Comparison of ENCODE assay signal across 10 mouse cellular contexts in genomic region chr2:5806201-5806600, GRCm38 (mm10). TPM values are rescaled to one million over a fixed set of nuclear protein-coding genes. Genes with fewer than 3 reads are reported as not detected.
DNase-seq lines count a peak whose midpoint lies in the region; ATAC-seq and TF ChIP-seq lines count a peak whose summit lies in the region.
"Not testable (repeated sequence)": the region's sequence is repeated elsewhere in the genome, so short reads cannot be mapped to it uniquely, and the experiment has no call there.
"Had no signal": no experiment of that assay in that cellular context is flagged by ENCODE, and none has a peak within 500 bp of the region (broad histone marks: within the 10 kb centered on the region; RNA-seq: fewer than 3 reads in every experiment).

No protein-coding gene starts in this region.

- not testable (repeated sequence) for H3K9ac ChIP-seq in heart, postnatal 0 days (replicated peaks; ENCODE audit: low read depth, low read length)

- H3K27me3 ChIP-seq in E14TG2a.4 (ENCODE audit: insufficient read depth, low read length); heart, postnatal 0 days (ENCODE audit: control insufficient read depth, insufficient read depth, low read length): not testable (repeated sequence)

- H3K9me3 ChIP-seq in E14TG2a.4 (ENCODE audit: low read length); heart, postnatal 0 days (replicated peaks; ENCODE audit: control insufficient read depth, low read length): not testable (repeated sequence)

- not testable (repeated sequence) for H3K4me3 ChIP-seq in E14TG2a.4 (replicated peaks; ENCODE audit: low read length); bone marrow, adult 2 months (replicated peaks; ENCODE audit: control insufficient read depth, low read depth, low read length); heart, postnatal 0 days (ENCODE audit: low read depth, low read length)

- not testable (repeated sequence) for H3K27ac ChIP-seq in bone marrow, adult 2 months (ENCODE audit: control insufficient read depth, insufficient read depth, low read depth, low read length, poor library complexity); heart, postnatal 0 days (ENCODE audit: low read depth)

- not testable (repeated sequence) for H3K4me2 ChIP-seq in heart, postnatal 0 days (ENCODE audit: low read depth, low read length)

- TF ChIP-seq EP300 in heart, postnatal 0 days (IDR thresholded peaks at IDR 0.05; ENCODE audit: low read depth): not testable (repeated sequence)

- peak; percentile 8 for DNase-seq in embryo, embryonic 11.5 days (ENCODE audit: low read depth, low spot score)
- not testable (repeated sequence) for DNase-seq in heart, postnatal 0 days (ENCODE audit: low spot score)
- DNase-seq in kidney, postnatal 4 days: peak; percentile 32 to 41
- peak; percentile 26 for DNase-seq in lung, postnatal 10 days
- peak; percentile 3 for DNase-seq in retina, postnatal 7 days (ENCODE audit: low read depth, low spot score)
- peak; percentile 26 for DNase-seq in thymus, postnatal 25 days

- peaks cover 38% of the 10 kb centered on the region for H3K36me3 ChIP-seq in E14TG2a.4 (ENCODE audit: insufficient read depth, low read length)
- H3K36me3 ChIP-seq in heart, postnatal 0 days (replicated peaks; ENCODE audit: control insufficient read depth, insufficient read depth, low read length): peaks cover 63% of the 10 kb centered on the region

- peak; percentile 23 for TF ChIP-seq CTCF in E14TG2a.4 (conservative IDR thresholded peaks at IDR 0.05; ENCODE audit: low read length)
- TF ChIP-seq CTCF in bone marrow, adult 2 months (IDR thresholded peaks at IDR 0.05; ENCODE audit: control insufficient read depth, insufficient read depth, low read length): 0 out of 2 replicates have a peak, but pooled peaks have one; percentile 17
- peak; percentile 50 for TF ChIP-seq CTCF in heart, postnatal 0 days (IDR thresholded peaks at IDR 0.05; ENCODE audit: low read depth)

- peaks cover 55% of the 10 kb centered on the region for H3K4me1 ChIP-seq in E14TG2a.4 (replicated peaks; ENCODE audit: low read depth, low read length)
- not testable (repeated sequence) for H3K4me1 ChIP-seq in bone marrow, adult 2 months (ENCODE audit: control insufficient read depth, insufficient read depth, low read length); heart, postnatal 0 days (ENCODE audit: control insufficient read depth, insufficient read depth)

- not testable (repeated sequence) for TF ChIP-seq POLR2A in bone marrow, adult 2 months (IDR thresholded peaks at IDR 0.05; ENCODE audit: borderline replicate concordance, control insufficient read depth, low read depth, low read length)

- not testable (repeated sequence) for ATAC-seq in heart, postnatal 0 days (ENCODE audit: insufficient read depth, low read depth)

- 74% methylated on average over 3 of the region's 3 CpGs for WGBS in bone marrow, adult 2 months
- 83% methylated on average over 3 of the region's 3 CpGs for WGBS in heart, postnatal 0 days

RNA-seq across cellular contexts. Expression of gene Nudt5, which starts 38.6 kb away (rescaled TPM):
- polyA plus RNA-seq in bone marrow, adult 2 months (2011; ENCODE audit: insufficient read depth, insufficient read length, low replicate concordance, missing spikeins): 24.0 and 36.3 TPM in 2 replicates
- 14.1 and 15.7 TPM in 2 replicates for total RNA-seq in heart, postnatal 0 days (2014; rRNA removed; ENCODE audit: low replicate concordance)
- polyA plus RNA-seq in heart, postnatal 0 days (2015; fragmentation: Nextera tagmentation; extraction: Ambion mirVana): 26.8 and 27.1 TPM in 2 replicates

RNA-seq across cellular contexts. Expression of gene Cdc123, which starts 38.8 kb away (rescaled TPM):
- 58.0 and 72.0 TPM in 2 replicates for polyA plus RNA-seq in bone marrow, adult 2 months (2011; ENCODE audit: insufficient read depth, insufficient read length, low replicate concordance, missing spikeins)
- 42.1 and 52.6 TPM in 2 replicates for total RNA-seq in heart, postnatal 0 days (2014; rRNA removed; ENCODE audit: low replicate concordance)
- 149 and 161 TPM in 2 replicates for polyA plus RNA-seq in heart, postnatal 0 days (2015; fragmentation: Nextera tagmentation; extraction: Ambion mirVana)

RNA-seq across cellular contexts. Expression of gene Gm13199, which starts 56.5 kb away (rescaled TPM):
- polyA plus RNA-seq in bone marrow, adult 2 months (2011; ENCODE audit: insufficient read depth, insufficient read length, low replicate concordance, missing spikeins): 2.5 and 3.8 TPM in 2 replicates
- total RNA-seq in heart, postnatal 0 days (2014; rRNA removed; ENCODE audit: low replicate concordance): 7.1 TPM in 1 of 2 replicates, not detected in the other
- polyA plus RNA-seq in heart, postnatal 0 days (2015; fragmentation: Nextera tagmentation; extraction: Ambion mirVana): 0.16 and 0.22 TPM in 2 replicates
- total RNA-seq: heart, postnatal 36 days had no signal
- polyA plus RNA-seq: macrophage had no signal
